8 mouse cellular contexts compared by ENCODE assay signal in genomic region chr8:111989911-111990310, GRCm38 (mm10). TPM values are rescaled to one million over a fixed set of nuclear protein-coding genes. Genes with fewer than 3 reads are reported as not detected.
DNase-seq lines count a peak whose midpoint lies in the region; ATAC-seq and TF ChIP-seq lines count a peak whose summit lies in the region.

No protein-coding gene starts in this region.

- H3K27ac ChIP-seq in lung, embryonic 14.5 days (ENCODE audit: low read depth): no peak overlapping the region

- DNase-seq in CD4-positive, CD25-positive, alpha-beta regulatory T cell, adult 2 months (ENCODE audit: low read depth, low spot score): peak; percentile 90
- peak; percentile 70 for DNase-seq in T-cell, adult 2 months (ENCODE audit: low spot score)
- DNase-seq in cerebellum, postnatal 10 days: peak; percentile 87 to 92
- peak; percentile 90 to 91 for DNase-seq in kidney, postnatal 4 days
- peak; percentile 94 for DNase-seq in lung, embryonic 14.5 days
- peak; percentile 66 to 76 for DNase-seq in right cerebral cortex, postnatal 10 days (ENCODE audit: low spot score in 2 of 2)
- peak; percentile 82 for DNase-seq in urinary bladder, postnatal 25 days (ENCODE audit: low spot score)

- H3K36me3 ChIP-seq in lung, embryonic 14.5 days (ENCODE audit: insufficient read depth): peaks cover 60% of the 10 kb centered on the region

- H3K9ac ChIP-seq in lung, embryonic 14.5 days: no peak overlapping the region

- TF ChIP-seq CTCF in lung, embryonic 14.5 days (IDR thresholded peaks at IDR 0.05; ENCODE audit: low read depth): peak; percentile 89

- peak; percentile 79 for ATAC-seq in granulocyte monocyte progenitor cell, adult 5-6 weeks (replicated peaks; ENCODE audit: poor library complexity, severe bottlenecking)
- ATAC-seq in lung, embryonic 14.5 days (ENCODE audit: insufficient read depth): 0 out of 2 replicates have a peak, but pooled peaks have one; percentile 18

- no peaks in the 10 kb centered on the region for H3K27me3 ChIP-seq in lung, embryonic 14.5 days (ENCODE audit: insufficient read depth, low read length)

- 0 out of 2 replicates have a peak, but pooled peaks cover 3% of the 10 kb centered on the region for H3K4me1 ChIP-seq in lung, embryonic 14.5 days (ENCODE audit: insufficient read depth)

- H3K4me3 ChIP-seq in lung, embryonic 14.5 days (ENCODE audit: low read depth, low read length): no peak overlapping the region

- no peaks in the 10 kb centered on the region for H3K9me3 ChIP-seq in lung, embryonic 14.5 days (ENCODE audit: low read depth, low read length)

- no peak overlapping the region for H3K4me2 ChIP-seq in lung, embryonic 14.5 days

- WGBS in lung, embryonic 14.5 days: 18% methylated on average over 7 of the region's 7 CpGs

RNA-seq across cellular contexts. Expression of gene Adat1, which starts 2.2 kb away (rescaled TPM):
- total RNA-seq in granulocyte monocyte progenitor cell, adult 5-6 weeks (2014; fragmentation: Nextera tagmentation): 8.5 and 12.7 TPM in 2 replicates
- total RNA-seq in granulocyte monocyte progenitor cell, adult 5-6 weeks (2017): 5.7 and 6.1 TPM in 2 replicates
- 8.7 and 9.8 TPM in 2 replicates for polyA plus RNA-seq in lung, embryonic 14.5 days (2014; fragmentation: Nextera tagmentation; extraction: Ambion mirVana)

RNA-seq across cellular contexts. Expression of gene Kars, which starts 21.2 kb away (rescaled TPM):
- total RNA-seq in granulocyte monocyte progenitor cell, adult 5-6 weeks (2014; fragmentation: Nextera tagmentation): 164 and 178 TPM in 2 replicates
- total RNA-seq in granulocyte monocyte progenitor cell, adult 5-6 weeks (2017): 186 and 197 TPM in 2 replicates
- polyA plus RNA-seq in lung, embryonic 14.5 days (2014; fragmentation: Nextera tagmentation; extraction: Ambion mirVana): 227 and 229 TPM in 2 replicates

RNA-seq across cellular contexts. Expression of gene Terf2ip, which starts 21.3 kb away (rescaled TPM):
- 4.1 and 10.8 TPM in 2 replicates for total RNA-seq in granulocyte monocyte progenitor cell, adult 5-6 weeks (2014; fragmentation: Nextera tagmentation)
- total RNA-seq in granulocyte monocyte progenitor cell, adult 5-6 weeks (2017): 9.4 and 14.6 TPM in 2 replicates
- 22.8 and 25.0 TPM in 2 replicates for polyA plus RNA-seq in lung, embryonic 14.5 days (2014; fragmentation: Nextera tagmentation; extraction: Ambion mirVana)

RNA-seq across cellular contexts. Expression of gene Gm6793, which starts 24.9 kb away (rescaled TPM):
- total RNA-seq in granulocyte monocyte progenitor cell, adult 5-6 weeks (2014; fragmentation: Nextera tagmentation): 0.21 and 0.26 TPM in 2 replicates
- 0.26 TPM in 1 of 2 replicates, not detected in the other for total RNA-seq in granulocyte monocyte progenitor cell, adult 5-6 weeks (2017)
- polyA plus RNA-seq in lung, embryonic 14.5 days (2014; fragmentation: Nextera tagmentation; extraction: Ambion mirVana): 0.42 TPM in 1 of 2 replicates, not detected in the other

RNA-seq across cellular contexts. Expression of gene Gabarapl2, which starts 49.4 kb away (rescaled TPM):
- 54.4 and 78.4 TPM in 2 replicates for total RNA-seq in granulocyte monocyte progenitor cell, adult 5-6 weeks (2014; fragmentation: Nextera tagmentation)
- 23.3 and 26.8 TPM in 2 replicates for total RNA-seq in granulocyte monocyte progenitor cell, adult 5-6 weeks (2017)
- 147 and 163 TPM in 2 replicates for polyA plus RNA-seq in lung, embryonic 14.5 days (2014; fragmentation: Nextera tagmentation; extraction: Ambion mirVana)
